Mouse (Mus musculus): ENCODE data around the gene Rps6kc1.
A peak's percentile ranks its signal among the peaks of the same experiment; 100 is the strongest.

Rps6kc1 gene

GRCm38 (mm10) chr1:190836046-190836445 lies 75.5 kb downstream of the Rps6kc1 start:
- DNase-seq (ENCODE audit: low read depth, low spot score): peak; percentile 39

DNA sequence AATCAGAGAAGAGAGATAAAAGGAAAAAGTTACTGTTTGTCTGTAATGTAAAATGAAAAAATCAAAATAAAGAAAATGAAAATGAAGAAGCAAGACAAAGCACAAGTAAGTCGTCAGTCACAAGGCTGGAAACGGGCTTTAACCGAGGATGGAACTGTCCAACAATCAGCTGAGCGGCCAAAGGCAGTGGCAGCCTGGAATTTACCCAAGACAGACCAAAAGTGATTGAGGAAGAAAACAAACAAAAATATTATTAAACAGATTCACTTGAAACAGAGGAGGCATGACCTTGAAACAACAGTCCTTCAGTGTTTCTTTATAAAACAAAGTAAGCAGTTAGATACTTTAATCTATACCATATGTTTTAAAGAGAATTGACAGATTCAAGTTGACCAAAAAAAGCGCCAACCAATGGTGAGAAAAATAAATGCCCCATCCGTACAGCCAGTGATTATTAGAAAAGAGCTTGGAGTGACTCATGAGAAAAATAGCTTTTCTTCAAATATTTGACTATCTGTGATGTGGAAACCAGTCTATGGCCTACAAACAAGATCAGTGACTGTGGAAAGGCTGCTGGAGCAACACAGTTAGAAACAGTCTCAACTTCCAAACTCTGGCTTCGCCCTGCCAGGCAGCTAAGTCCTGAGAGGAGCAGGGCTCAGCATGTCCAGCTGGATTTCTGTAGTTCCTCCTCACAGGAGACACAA lies 77.2 kb downstream of the Rps6kc1 start:
- DNase-seq (ENCODE audit: low read depth, low spot score): peak; percentile 44

DNA sequence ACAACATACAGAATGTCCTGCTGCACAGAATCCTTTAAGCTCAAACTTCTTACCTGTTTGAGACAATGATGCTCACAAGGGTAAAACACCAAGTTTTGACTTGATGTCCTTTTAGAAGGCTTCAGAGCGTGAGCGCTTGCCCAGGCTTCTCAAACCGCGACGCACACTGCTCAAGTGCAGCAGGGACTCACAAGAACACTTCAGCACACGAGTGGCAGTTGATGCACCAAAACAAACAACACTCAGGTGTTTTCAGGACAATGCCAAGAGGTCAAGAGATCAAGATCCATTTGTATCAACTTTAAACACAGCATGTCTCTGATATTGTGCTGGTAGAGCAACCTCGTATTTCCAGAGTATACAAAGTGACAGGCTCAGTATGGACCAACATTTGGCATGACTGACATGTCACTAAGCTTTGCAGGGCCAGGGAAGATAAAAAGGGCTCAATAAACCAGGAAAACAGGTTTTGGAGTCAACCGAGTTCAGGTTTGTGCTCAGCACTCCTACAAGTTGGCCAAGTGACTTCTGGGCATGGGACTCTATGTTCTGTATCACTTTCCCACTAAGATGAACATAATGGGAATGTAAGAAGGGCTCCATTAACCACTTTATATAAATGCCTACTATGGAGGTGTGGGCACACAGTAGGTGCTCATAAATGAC lies 78.5 kb downstream of the Rps6kc1 start:
- DNase-seq (ENCODE audit: low read depth, low spot score): no peak

DNA sequence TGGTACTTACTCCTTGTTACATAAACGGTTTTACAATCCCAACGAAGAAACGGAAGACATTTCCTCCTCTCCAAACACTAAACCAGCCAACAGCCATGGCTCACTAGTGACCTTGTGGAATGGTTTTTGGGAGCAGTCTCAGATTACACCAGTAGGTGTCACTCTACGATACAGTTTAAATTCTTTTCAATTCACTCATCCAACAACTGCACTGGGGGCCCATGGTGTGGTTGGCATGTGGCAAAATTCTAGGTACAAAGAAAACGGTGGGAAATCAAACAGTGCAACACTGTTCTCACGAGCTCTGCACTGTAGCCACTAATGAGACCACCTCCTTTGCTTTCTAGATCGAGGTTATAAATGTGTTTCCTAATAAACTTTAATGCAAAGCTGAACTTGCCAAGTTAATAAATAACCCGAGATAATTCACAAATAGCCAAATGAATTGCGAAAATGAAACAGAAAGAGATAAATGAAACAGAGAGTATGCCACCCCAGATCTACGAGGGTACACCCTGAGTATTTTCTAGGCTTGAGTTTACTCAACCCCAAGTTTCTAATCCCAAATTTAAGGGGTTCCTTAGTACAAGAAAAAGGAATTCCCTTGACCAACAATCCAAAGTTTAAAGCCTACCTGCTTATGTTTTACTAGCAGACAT lies 79.6 kb downstream of the Rps6kc1 start:
- peak; percentile 86 for DNase-seq (ENCODE audit: low read depth, low spot score)

DNA sequence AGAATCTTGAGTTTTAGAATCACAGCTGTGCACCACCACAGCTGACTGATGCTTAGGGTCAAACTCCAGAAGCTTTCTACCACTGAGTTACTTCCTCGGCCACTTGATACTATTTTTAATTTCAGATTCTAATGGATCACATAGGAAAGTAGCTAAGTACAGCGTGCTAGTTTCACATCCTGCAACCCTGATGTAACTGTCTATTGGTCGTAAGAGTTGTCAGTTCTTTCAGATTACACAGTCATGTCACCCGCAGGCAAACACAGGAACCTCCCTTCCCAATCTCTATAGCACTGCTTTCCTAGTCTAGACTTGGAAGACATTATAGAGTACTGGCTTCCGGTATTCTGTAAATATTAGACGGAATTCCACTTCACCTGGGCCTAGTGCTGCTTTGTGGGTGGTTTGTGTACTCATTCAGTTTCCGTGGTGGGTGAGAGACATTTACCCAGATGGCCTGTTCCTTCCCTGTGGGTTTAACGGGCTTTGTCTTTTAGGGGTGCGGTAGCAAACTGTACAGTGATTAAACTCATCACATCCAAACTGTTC lies 85.0 kb downstream of the Rps6kc1 start:
- no peak for DNase-seq (ENCODE audit: low read depth, low spot score)

GRCm38 (mm10) chr1:190823745-190824144 lies 87.8 kb downstream of the Rps6kc1 start:
- no peak for DNase-seq (ENCODE audit: low read depth, low spot score)

DNA sequence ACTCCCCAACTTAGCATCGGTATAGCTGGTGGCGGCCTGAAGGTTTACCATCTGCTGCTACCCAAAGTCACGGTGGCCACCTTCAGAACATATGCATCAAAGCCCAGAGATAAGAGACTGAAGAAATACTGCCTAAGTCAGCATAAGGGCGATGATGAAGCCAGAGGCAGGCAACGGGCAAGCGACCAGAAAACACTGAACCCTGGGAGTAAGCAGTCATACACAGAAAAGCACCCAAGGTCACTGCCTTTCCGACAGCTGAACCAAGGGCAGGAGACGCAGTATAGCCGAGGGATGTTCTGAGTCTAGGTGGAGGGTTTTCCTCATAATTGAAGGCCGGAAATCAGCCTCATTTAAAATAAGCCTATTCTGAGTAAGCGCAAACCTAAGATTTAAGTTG lies 95.4 kb downstream of the Rps6kc1 start:
- no peak for DNase-seq (ENCODE audit: low read depth, low spot score)

DNA sequence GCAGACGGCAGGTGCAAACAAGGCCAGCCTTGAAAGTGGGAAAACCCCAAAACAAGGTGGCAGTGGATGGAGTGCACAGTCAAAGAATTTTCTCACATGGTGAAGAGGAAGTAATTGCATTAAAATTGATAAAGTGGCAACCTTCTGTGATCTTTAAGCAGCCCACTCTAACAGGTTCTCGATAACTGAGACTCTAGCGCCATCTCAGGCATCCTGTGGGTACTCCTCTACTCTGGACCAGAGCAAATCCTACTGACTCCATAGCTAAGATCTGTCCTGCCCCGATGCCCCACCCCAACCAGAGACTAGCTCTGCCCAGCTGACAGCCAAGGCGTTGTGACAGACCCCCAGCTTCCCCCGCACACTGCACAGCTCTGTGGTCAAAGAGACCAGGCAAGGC lies 101.2 kb downstream of the Rps6kc1 start:
- no peak for DNase-seq (ENCODE audit: low read depth, low spot score)

- DNase-seq (ENCODE audit: low read depth, low spot score): no peak
Observed at GRCm38 (mm10) chr1:190808766-190809221, 102.8 kb downstream of the Rps6kc1 start.

GRCm38 (mm10) chr1:190806817-190807216 lies 104.8 kb downstream of the Rps6kc1 start:
- no peak for DNase-seq (ENCODE audit: low read depth, low spot score)

- DNase-seq (ENCODE audit: low read depth, low spot score): no peak
Observed at GRCm38 (mm10) chr1:190798668-190799067, 112.9 kb downstream of the Rps6kc1 start.

- no peak for DNase-seq (ENCODE audit: low read depth, low spot score)
Observed at GRCm38 (mm10) chr1:190797483-190798058, 114.0 kb downstream of the Rps6kc1 start.

DNA sequence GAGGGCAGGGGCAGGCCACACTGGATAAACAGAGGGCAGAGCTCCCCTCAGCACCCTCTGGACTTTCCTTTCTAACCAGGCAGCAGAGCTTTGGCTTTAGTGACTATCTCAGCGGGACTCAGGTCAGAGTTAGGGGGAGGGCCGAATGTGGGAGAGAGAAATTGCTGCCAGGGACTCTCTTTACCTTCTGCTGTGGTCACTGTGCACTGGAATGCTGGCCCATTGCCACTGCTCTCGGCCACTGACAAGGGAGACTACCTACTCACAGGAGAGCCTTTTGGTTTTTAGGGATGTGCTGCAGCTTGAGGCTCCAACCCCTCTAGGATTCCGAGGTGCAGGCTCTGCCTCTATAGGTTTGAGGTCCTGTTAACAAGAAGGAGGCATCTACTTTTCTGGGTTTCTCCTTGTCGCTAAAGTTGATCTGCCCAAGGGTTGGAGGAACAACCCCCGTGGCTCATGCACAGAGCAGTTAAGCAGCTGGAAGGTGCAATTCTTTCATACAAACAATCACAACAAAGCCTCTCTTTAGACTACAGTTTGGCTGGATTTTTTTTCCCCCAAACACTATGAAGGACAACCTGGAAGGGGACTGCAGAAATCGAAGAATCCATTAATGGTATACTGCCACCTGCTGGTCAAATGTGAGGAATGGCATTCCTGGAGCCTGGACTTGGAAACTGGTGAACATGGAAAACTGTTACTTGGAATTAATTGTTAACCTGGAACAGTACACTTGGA lies 114.7 kb downstream of the Rps6kc1 start:
- peak; percentile 64 for DNase-seq (ENCODE audit: low read depth, low spot score)

DNA sequence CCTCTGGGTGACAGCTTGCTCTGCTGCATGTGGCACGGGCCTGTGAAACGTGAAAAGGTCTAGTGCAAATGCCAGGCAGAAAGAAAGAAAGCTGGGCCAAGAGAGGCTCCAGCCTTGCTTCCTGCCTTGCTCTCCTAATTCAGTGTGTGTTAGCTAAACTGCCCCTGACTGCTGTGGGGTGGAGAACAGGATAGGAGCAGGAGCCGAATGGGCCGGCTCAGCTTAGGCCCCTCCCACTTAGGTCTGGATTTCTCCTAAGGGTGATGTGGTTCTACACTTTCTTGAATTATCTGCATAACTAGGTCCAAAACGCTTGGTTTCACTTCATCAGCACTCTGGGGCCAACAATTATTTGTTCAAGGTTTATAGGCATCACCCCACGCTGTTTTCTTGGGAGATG lies 119.9 kb downstream of the Rps6kc1 start:
- no peak for DNase-seq (ENCODE audit: low read depth, low spot score)

- DNase-seq (ENCODE audit: low read depth, low spot score): no peak
Observed at GRCm38 (mm10) chr1:190790720-190791119, 120.8 kb downstream of the Rps6kc1 start.

GRCm38 (mm10) chr1:190777660-190778059 lies 133.9 kb downstream of the Rps6kc1 start:
- no peak for DNase-seq (ENCODE audit: low read depth, low spot score)

DNA sequence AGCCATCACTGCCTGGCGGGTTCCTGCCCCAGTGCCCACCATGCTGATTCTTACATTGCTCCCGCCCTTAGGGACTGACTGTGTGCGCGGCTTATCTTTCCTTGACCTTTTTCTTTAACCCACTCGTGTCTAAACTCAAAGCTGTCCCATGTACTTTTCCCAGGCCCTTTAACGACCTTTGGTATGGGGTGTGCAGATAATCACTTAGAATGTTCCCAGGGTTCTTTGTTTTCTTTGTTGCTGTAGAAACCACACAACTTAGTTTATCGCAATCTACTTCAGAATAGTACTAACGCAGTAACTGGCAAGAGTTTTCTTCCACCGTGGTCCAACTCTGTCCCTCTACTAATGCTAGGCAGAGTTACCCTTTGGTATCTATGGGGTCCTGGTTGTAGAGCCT lies 135.3 kb downstream of the Rps6kc1 start:
- no peak for DNase-seq (ENCODE audit: low read depth, low spot score)

GRCm38 (mm10) chr1:190772088-190772885 lies 139.3 kb downstream of the Rps6kc1 start:
- no peak for DNase-seq (ENCODE audit: low read depth, low spot score)

GRCm38 (mm10) chr1:190769748-190770147 lies 141.8 kb downstream of the Rps6kc1 start:
- DNase-seq (ENCODE audit: low read depth, low spot score): no peak

GRCm38 (mm10) chr1:190768307-190768706 lies 143.3 kb downstream of the Rps6kc1 start:
- DNase-seq (ENCODE audit: low read depth, low spot score): peak; percentile 22

All from 3T3-L1 (cell line).